Mouse (Mus musculus) erythroblast, embryonic 14.5 days (primary cell): ENCODE data around the gene Mrpl45. TPM values are rescaled to one million over a fixed set of nuclear protein-coding genes. Genes with fewer than 3 reads are reported as not detected.

Experiments
- H3K27me3 ChIP-seq: 2 replicates; pipeline ENCODE4 v1.6.1; 2012; ENCODE audit warnings: inconsistent platforms; ENCODE audit not compliant: control insufficient read depth
- H3K36me3 ChIP-seq: 2 replicates; pipeline ENCODE4 v1.6.1; 2012; ENCODE audit warnings: mild to moderate bottlenecking, inconsistent platforms; ENCODE audit not compliant: control insufficient read depth
- H3K4me1 ChIP-seq: 2 replicates; pipeline ENCODE4 v1.6.1; 2012; ENCODE audit warnings: inconsistent platforms; ENCODE audit not compliant: control insufficient read depth
- H3K4me3 ChIP-seq: replicated peaks from 2 replicates; pipeline ENCODE3; 2012; ENCODE audit warnings: moderate library complexity, mild to moderate bottlenecking, inconsistent platforms
- H3K9me3 ChIP-seq: 2 replicates; pipeline ENCODE4 v1.6.1; 2012; ENCODE audit warnings: low read length, inconsistent platforms, mixed read lengths; ENCODE audit not compliant: control insufficient read depth
- GATA1 ChIP-seq: IDR thresholded peaks from 2 replicates; pipeline ENCODE4 v1.6.1; 2012; ENCODE audit warnings: low read length, inconsistent platforms, mixed read lengths
- TAL1 ChIP-seq: IDR thresholded peaks from 3 replicates; pipeline ENCODE4 v1.6.1; 2012; ENCODE audit warnings: low read length, inconsistent platforms, mixed read lengths
- polyA plus RNA-seq: library from polyadenylated mRNA; stranded (reverse); fragments of >175 nt; gene quantifications from 2 replicates; pipeline ENCODE4 v1.2.3, GENCODE M21; 2012

Gene Mrpl45
- polyA plus RNA-seq, 1 experiment: 0.55 TPM

- no peak overlapping the region for H3K4me3 ChIP-seq
- TF ChIP-seq GATA1 (no peak), TAL1 (no peak)
Measured at GRCm38 (mm10) chr11:97328148-97328547, 12.6 kb downstream of the Mrpl45 start.

GRCm38 (mm10) chr11:97330315-97330714 is 14.8 kb downstream of the Mrpl45 start:
- Histone ChIP-seq H3K27me3 (peaks cover 1% of the 10 kb centered on the region), H3K4me3 (no peak overlapping the region), H3K9me3 (no peaks in the 10 kb centered on the region), H3K4me1 (peaks cover 3% of the 10 kb centered on the region), H3K36me3 (peaks cover 58% of the 10 kb centered on the region)
- no peak for TF ChIP-seq GATA1
- TF ChIP-seq TAL1: no peak

More at GRCm38 (mm10) chr11:97328148-97328547, 12.6 kb downstream of the Mrpl45 start:
- peaks cover 2% of the 10 kb centered on the region for H3K4me1 ChIP-seq
- peaks cover 75% of the 10 kb centered on the region for H3K36me3 ChIP-seq
- H3K27me3 ChIP-seq: no peaks in the 10 kb centered on the region
- no peaks in the 10 kb centered on the region for H3K9me3 ChIP-seq

GRCm38 (mm10) chr11:97331231-97332190 is 16.0 kb downstream of the Mrpl45 start:
- Histone ChIP-seq H3K4me3 (no peak overlapping the region), H3K9me3 (no peaks in the 10 kb centered on the region), H3K4me1 (peaks cover 3% of the 10 kb centered on the region), H3K27me3 (peaks cover 13% of the 10 kb centered on the region), H3K36me3 (peaks cover 46% of the 10 kb centered on the region)
- no peak for TF ChIP-seq TAL1
- TF ChIP-seq GATA1: no peak

- Histone ChIP-seq H3K27me3 (peaks cover 28% of the 10 kb centered on the region), H3K4me1 (peaks cover 3% of the 10 kb centered on the region), H3K4me3 (no peak overlapping the region), H3K36me3 (peaks cover 33% of the 10 kb centered on the region), H3K9me3 (no peaks in the 10 kb centered on the region)
- TF ChIP-seq GATA1 (no peak), TAL1 (no peak)
Measured at GRCm38 (mm10) chr11:97333044-97333443, 17.5 kb downstream of the Mrpl45 start.

GRCm38 (mm10) chr11:97333896-97334295 is 18.4 kb downstream of the Mrpl45 start:
- H3K9me3 ChIP-seq: no peaks in the 10 kb centered on the region
- H3K4me1 ChIP-seq: peaks cover 3% of the 10 kb centered on the region
- no peak overlapping the region for H3K4me3 ChIP-seq
- H3K27me3 ChIP-seq: peaks cover 36% of the 10 kb centered on the region
- peaks cover 24% of the 10 kb centered on the region for H3K36me3 ChIP-seq
- no peak for TF ChIP-seq TAL1
- no peak for TF ChIP-seq GATA1

GRCm38 (mm10) chr11:97334400-97334799 is 18.9 kb downstream of the Mrpl45 start:
- Histone ChIP-seq H3K4me3 (no peak overlapping the region), H3K36me3 (peaks cover 19% of the 10 kb centered on the region), H3K27me3 (peaks cover 36% of the 10 kb centered on the region), H3K4me1 (peaks cover 3% of the 10 kb centered on the region), H3K9me3 (no peaks in the 10 kb centered on the region)
- TF ChIP-seq TAL1: no peak
- no peak for TF ChIP-seq GATA1

GRCm38 (mm10) chr11:97336238-97336637 is 20.7 kb downstream of the Mrpl45 start:
- peaks cover 36% of the 10 kb centered on the region for H3K27me3 ChIP-seq
- H3K4me3 ChIP-seq: no peak overlapping the region
- peaks cover 3% of the 10 kb centered on the region for H3K4me1 ChIP-seq
- H3K36me3 ChIP-seq: peaks cover 6% of the 10 kb centered on the region
- no peak for TF ChIP-seq GATA1
- no peak for TF ChIP-seq TAL1
- H3K9me3 ChIP-seq: no peaks in the 10 kb centered on the region

GRCm38 (mm10) chr11:97336751-97337345 is 21.3 kb downstream of the Mrpl45 start:
- H3K4me1 ChIP-seq: peaks cover 3% of the 10 kb centered on the region
- H3K27me3 ChIP-seq: peaks cover 39% of the 10 kb centered on the region
- TF ChIP-seq GATA1: no peak
- H3K36me3 ChIP-seq: peaks cover 2% of the 10 kb centered on the region
- no peak overlapping the region for H3K4me3 ChIP-seq
- no peaks in the 10 kb centered on the region for H3K9me3 ChIP-seq

GRCm38 (mm10) chr11:97337363-97337762 is 21.8 kb downstream of the Mrpl45 start:
- Histone ChIP-seq H3K27me3 (peaks cover 40% of the 10 kb centered on the region), H3K4me3 (no peak overlapping the region)

More at GRCm38 (mm10) chr11:97337363-97337762, 21.8 kb downstream of the Mrpl45 start:
- Histone ChIP-seq H3K9me3 (no peaks in the 10 kb centered on the region), H3K4me1 (peaks cover 3% of the 10 kb centered on the region), H3K36me3 (no peaks in the 10 kb centered on the region)
- TF ChIP-seq TAL1 (no peak), GATA1 (no peak)
